Mouse (Mus musculus) ES-E14 (cell line): ENCODE measurements around the gene Psmc3ip. TPM values are rescaled to one million over a fixed set of nuclear protein-coding genes. Genes with fewer than 3 reads are reported as not detected.
A peak's percentile ranks its signal among the peaks of the same experiment; 100 is the strongest.

ENCODE experiments used
- DNase-seq: peaks from one replicate; pipeline ENCODE4 v3.0.0-alpha.2; 2013; ENCODE audit warnings: low read depth, low spot score
- H3K27ac ChIP-seq: 2 replicates; pipeline ENCODE4 v1.5.1; 2012; ENCODE audit warnings: low read depth, mild to moderate bottlenecking, low read length, moderate library complexity, mixed read lengths; ENCODE audit not compliant: poor library complexity, insufficient read depth, severe bottlenecking
- H3K36me3 ChIP-seq: 2 replicates; pipeline ENCODE4 v1.6.1; 2012; ENCODE audit warnings: mild to moderate bottlenecking, low read length, moderate library complexity, mixed read lengths; ENCODE audit not compliant: control insufficient read depth, poor library complexity, insufficient read depth, severe bottlenecking
- H3K4me1 ChIP-seq, 2 experiments: fragments of 150-350 bp in 1 of 2; sonication (generic) in 1 of 2; 2 replicates each; pipeline ENCODE4 v1.6.1; 2012; ENCODE audit warnings: low read length in 2 of 2, mild to moderate bottlenecking in 1 of 2, mixed read lengths in 1 of 2; ENCODE audit not compliant: control insufficient read depth in 2 of 2, insufficient read depth in 2 of 2, poor library complexity in 1 of 2
- H3K4me3 ChIP-seq, 2 experiments: fragments of 150-350 bp in 1 of 2; sonication (generic) in 1 of 2; 2 replicates each; pipeline ENCODE4 v1.5.1; 2012; ENCODE audit warnings: low read length in 2 of 2, low read depth in 1 of 2, mild to moderate bottlenecking in 1 of 2, mixed read lengths in 1 of 2; ENCODE audit not compliant: insufficient read depth in 1 of 2, poor library complexity in 1 of 2, severe bottlenecking in 1 of 2
- H3K9ac ChIP-seq: 2 replicates; pipeline ENCODE4 v1.6.1; 2012; ENCODE audit warnings: low read depth, mild to moderate bottlenecking, low read length, mixed read lengths; ENCODE audit not compliant: poor library complexity, insufficient read depth, severe bottlenecking
- H3K9me3 ChIP-seq: fragments of 150-350 bp; sonication (generic); 2 replicates; pipeline ENCODE4 v1.6.1; 2012; ENCODE audit warnings: low read depth, mild to moderate bottlenecking, low read length; ENCODE audit not compliant: control insufficient read depth, insufficient read depth
- CHD2 ChIP-seq: IDR thresholded peaks from 2 replicates; pipeline ENCODE4 v1.6.1; 2014; ENCODE audit warnings: mild to moderate bottlenecking, low read depth, low read length, inconsistent platforms
- HCFC1 ChIP-seq: IDR thresholded peaks from 2 replicates; pipeline ENCODE4 v1.6.1; 2012; ENCODE audit warnings: low read length, inconsistent platforms, borderline replicate concordance; ENCODE audit not compliant: insufficient read depth
- MAFK ChIP-seq: IDR thresholded peaks from 2 replicates; pipeline ENCODE4 v1.6.1; 2014; ENCODE audit warnings: mild to moderate bottlenecking, low read depth, low read length, inconsistent platforms; ENCODE audit not compliant: insufficient read depth
- ZC3H11A ChIP-seq: IDR thresholded peaks from 2 replicates; pipeline ENCODE4 v1.6.1; 2012; ENCODE audit warnings: low read depth, mild to moderate bottlenecking, inconsistent platforms, low read length, borderline replicate concordance
- ZNF384 ChIP-seq: IDR thresholded peaks from 2 replicates; pipeline ENCODE4 v1.6.1; 2012; ENCODE audit warnings: low read depth, low read length, inconsistent platforms
- in situ Hi-C, 2 experiments: fragments of 600-800 bp; cut with MboI; formaldehyde crosslinking; loops; one replicate each; pipeline ENCODE4 v1.15.1; 2025; ENCODE audit warnings: low sequenced_read_pairs in 2 of 2, inconsistent platforms in 1 of 2; ENCODE audit not compliant: unreplicated experiment in 2 of 2
- total RNA-seq: library from RNA; depleted of rRNA; stranded (reverse); fragments of 300-350 nt; gene quantifications from 2 replicates; pipeline ENCODE4 v1.2.3, GENCODE M21; 2012

Gene Psmc3ip
- total RNA-seq, 1 experiment = 31.5 TPM

DNA sequence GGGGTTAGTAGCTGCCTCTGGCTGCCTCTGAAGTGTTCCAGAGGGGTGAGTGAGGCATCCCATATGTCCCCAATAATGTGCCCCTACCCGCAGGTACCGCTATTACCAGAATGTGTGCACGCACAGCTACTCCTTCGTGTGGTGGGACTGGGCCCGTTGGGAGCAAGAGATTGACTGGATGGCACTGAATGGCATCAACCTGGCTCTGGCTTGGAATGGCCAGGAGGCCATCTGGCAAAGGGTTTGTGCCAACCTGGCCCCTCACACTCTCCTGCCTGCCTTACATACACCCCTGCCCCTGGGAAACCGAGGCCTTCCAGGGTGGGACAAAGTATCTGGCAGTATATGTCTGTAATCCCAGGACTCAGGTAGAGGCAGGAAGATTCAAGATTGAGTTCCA is 24.2 kb downstream of the Psmc3ip start:
- Histone ChIP-seq H3K9me3 (no peaks in the 10 kb centered on the region), H3K4me1 (peaks cover 2 to 7% of the 10 kb centered on the region in 2 experiments; a peak in 1 of 4 replicates), H3K4me3 (no peak overlapping the region), H3K9ac (no peak overlapping the region), H3K27ac (no peak overlapping the region), H3K36me3 (no peaks in the 10 kb centered on the region)
- TF ChIP-seq ZC3H11A (no peak), ZNF384 (no peak), CHD2 (no peak), MAFK (no peak), HCFC1 (no peak)
- in situ Hi-C loops = no loop called here
- no peak for DNase-seq

DNA sequence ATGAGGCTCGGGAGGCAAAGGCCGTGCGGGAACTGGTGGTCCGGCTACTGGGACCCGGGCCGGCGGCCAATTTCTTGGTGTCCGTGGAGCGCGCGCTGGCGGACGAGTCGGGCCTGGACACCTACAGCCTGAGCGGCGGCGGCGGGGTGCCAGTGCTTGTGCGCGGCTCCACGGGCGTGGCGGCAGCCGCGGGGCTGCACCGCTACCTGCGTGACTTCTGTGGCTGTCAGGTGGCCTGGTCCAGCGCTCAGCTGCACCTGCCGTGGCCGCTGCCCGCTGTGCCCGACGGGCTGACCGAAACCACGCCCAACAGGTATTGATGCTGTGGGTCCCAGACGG is 25.1 kb downstream of the Psmc3ip start:
- Histone ChIP-seq H3K36me3 (no peaks in the 10 kb centered on the region), H3K27ac (no peak overlapping the region), H3K4me1 (peaks cover 2 to 7% of the 10 kb centered on the region in 2 experiments; a peak in 1 of 4 replicates), H3K4me3 (peak overlapping the region; percentile 91 to 94), H3K9ac (peak overlapping the region; percentile 72), H3K9me3 (no peaks in the 10 kb centered on the region)
- in situ Hi-C loops = no loop called here
- no peak for DNase-seq
- no peak for TF ChIP-seq ZNF384
- TF ChIP-seq MAFK = no peak
- TF ChIP-seq CHD2 = no peak
- TF ChIP-seq HCFC1 = no peak
- TF ChIP-seq ZC3H11A = no peak

DNA sequence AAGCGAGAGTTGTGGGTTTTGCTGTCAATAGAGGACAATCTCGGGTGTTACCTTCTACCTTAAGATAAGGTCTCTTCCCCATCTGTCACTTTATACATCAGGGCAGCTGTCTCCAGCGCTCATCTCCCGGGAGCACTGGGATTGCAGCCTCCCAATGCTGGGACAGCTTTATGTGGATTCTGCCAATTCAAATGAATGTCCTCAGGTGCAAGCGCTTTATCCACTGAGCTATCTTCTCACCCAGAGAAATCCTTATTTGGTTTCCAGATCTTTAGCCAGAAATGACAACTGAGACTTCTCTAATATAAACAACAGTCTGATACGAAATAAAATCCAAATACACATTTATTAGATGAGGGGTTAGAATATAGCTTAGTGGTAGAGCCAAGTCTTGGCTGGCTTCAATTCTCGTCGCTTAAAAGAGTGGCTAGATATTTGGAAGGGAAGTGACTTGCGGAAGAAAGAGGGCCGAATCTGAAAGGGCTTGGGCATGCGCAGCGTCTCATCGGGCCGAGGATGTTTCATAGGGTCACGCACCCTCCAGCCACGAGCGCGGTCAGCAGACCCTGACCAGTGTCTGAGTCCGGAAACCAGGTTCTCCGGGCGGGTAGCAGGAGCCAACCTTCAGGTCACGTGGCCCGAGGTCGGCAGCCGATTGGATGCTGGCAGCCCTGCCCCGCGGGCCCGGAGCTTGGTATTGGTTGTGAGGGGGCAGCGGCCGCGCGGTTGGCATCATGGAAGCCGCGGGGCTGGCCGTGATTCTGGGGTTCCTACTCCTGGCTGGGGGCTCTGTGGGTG is 25.6 kb downstream of the Psmc3ip start, which contains the start of gene Naglu:
Gene Naglu (plus strand): TSS at position 622 of the 798 bp plus-strand sequence.
- in situ Hi-C loops = loop anchor here in 1 of 2 experiments (10.0 kb wide), 1 partner anchor 85 kb away; no protein-coding TSS in a partner anchor
- Histone ChIP-seq H3K4me3 (peak within 1 kb of the TSS; percentile 91 to 94), H3K9me3 (no peaks in the 10 kb centered on the region), H3K4me1 (peaks cover 2 to 7% of the 10 kb centered on the region in 2 experiments; a peak in 2 of 4 replicates), H3K9ac (peak within 1 kb of the TSS; percentile 72), H3K36me3 (no peaks in the 10 kb centered on the region), H3K27ac (no peak within 1 kb of the TSS)
- peak; percentile 60 for DNase-seq
- TF ChIP-seq ZNF384 (no peak), ZC3H11A (no peak), MAFK (no peak), CHD2 (no peak), HCFC1 (no peak)

DNA sequence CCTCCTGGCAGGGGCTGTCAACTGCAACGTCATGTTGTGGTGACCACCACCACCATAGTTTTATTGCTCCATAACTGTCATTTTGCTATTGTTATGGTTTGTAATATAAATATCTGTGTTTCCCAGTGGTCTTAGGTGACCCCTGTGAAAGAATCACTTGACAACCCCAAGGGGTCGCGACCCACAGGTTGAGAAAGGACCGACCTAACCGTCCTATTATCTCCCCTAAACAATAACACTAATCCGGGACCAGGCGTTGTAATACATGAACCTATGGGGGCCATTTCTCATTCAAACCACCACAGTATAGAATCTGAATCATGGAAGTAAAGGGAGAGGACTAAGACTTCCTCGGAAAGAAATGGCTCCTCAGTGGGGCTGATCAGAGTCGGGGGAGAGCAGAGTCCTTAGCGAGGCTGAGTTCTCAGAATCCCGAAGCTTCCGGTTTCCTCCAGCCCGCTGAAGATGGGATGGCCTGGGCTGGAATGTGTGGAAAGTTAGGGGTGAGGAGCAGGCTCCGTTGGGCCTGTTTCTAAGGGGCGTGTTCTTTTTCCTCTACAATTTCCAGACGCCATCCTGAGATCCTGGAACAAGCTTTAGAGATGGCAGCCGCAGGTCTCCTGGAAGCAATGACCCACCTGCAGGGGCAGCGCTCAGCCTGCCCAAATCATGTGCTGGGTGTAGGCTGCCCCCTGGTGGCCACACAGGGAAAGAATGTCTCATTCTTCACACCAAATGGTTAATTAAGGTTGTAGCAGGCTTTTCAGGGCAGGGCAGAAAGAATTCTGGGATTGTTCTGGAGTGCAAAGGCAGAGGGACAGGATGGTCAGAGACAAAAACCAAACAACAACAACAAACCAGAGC is 28.5 kb downstream of the Psmc3ip start:
- H3K27ac ChIP-seq = no peak overlapping the region
- H3K36me3 ChIP-seq = peaks cover 2% of the 10 kb centered on the region; the same call in 1 of the 2 replicates
- peak; percentile 83 for DNase-seq
- TF ChIP-seq HCFC1 (no peak), ZNF384 (0 out of 2 replicates have a peak, but pooled peaks have one; percentile 28), ZC3H11A (peak; percentile 88), MAFK (no peak), CHD2 (peak; percentile 97)
- H3K9ac ChIP-seq = peak overlapping the region; percentile 42; the same call in 1 of the 2 replicates
- H3K4me3 ChIP-seq = peak overlapping the region; percentile 14 to 45; a peak in 2 of 4 replicates
- in situ Hi-C loops = loop anchor here in 1 of 2 experiments (10.0 kb wide), 1 partner anchor 82 kb away; no protein-coding TSS in a partner anchor
- peaks cover 5 to 26% of the 10 kb centered on the region in 2 experiments; a peak in 3 of 4 replicates for H3K4me1 ChIP-seq
- no peaks in the 10 kb centered on the region for H3K9me3 ChIP-seq
